Mouse (Mus musculus) kidney, postnatal 4 days (tissue): ENCODE results near the gene Tmem104.

Experiments used
- DNase-seq, 2 experiments: peaks; one replicate each; pipeline ENCODE4 v3.0.0; 2021; ENCODE audit warnings: mixed read lengths in 2 of 2

Gene Tmem104

GRCm38 (mm10) chr11:115267061-115267883 lies 80.0 kb downstream of the Tmem104 start, which contains the start of gene Grin2c:
Grin2c (minus strand) TSS chr11:115267243.
- peak in 1 of 2 experiments; percentile 20 for DNase-seq

- DNase-seq = no peak
Measured at GRCm38 (mm10) chr11:115267958-115268357, 80.7 kb downstream of the Tmem104 start.

- no peak for DNase-seq
Measured at GRCm38 (mm10) chr11:115269330-115270066, 82.2 kb downstream of the Tmem104 start.

- DNase-seq = peak; percentile 87 to 89
Measured at GRCm38 (mm10) chr11:115270148-115270861, 83.0 kb downstream of the Tmem104 start.

GRCm38 (mm10) chr11:115271052-115271451 lies 83.8 kb downstream of the Tmem104 start:
- DNase-seq = no peak

GRCm38 (mm10) chr11:115271481-115271880 lies 84.2 kb downstream of the Tmem104 start:
- no peak for DNase-seq

GRCm38 (mm10) chr11:115272894-115273498 lies 85.7 kb downstream of the Tmem104 start:
- no peak for DNase-seq

GRCm38 (mm10) chr11:115273735-115274134 lies 86.4 kb downstream of the Tmem104 start:
- no peak for DNase-seq

GRCm38 (mm10) chr11:115274178-115274577 lies 86.9 kb downstream of the Tmem104 start:
- no peak for DNase-seq

GRCm38 (mm10) chr11:115274771-115275170 lies 87.5 kb downstream of the Tmem104 start:
- DNase-seq = no peak

GRCm38 (mm10) chr11:115275509-115275908 lies 88.2 kb downstream of the Tmem104 start:
- DNase-seq = no peak

GRCm38 (mm10) chr11:115275954-115276353 lies 88.7 kb downstream of the Tmem104 start:
- DNase-seq = no peak

- peak; percentile 99 for DNase-seq
Measured at GRCm38 (mm10) chr11:115276780-115277603, 89.7 kb downstream of the Tmem104 start, which contains the start of gene Fdxr. Fdxr (minus strand) TSS chr11:115277050.

GRCm38 (mm10) chr11:115277604-115277975 lies 90.3 kb downstream of the Tmem104 start:
- DNase-seq = no peak

- DNase-seq = no peak
Measured at GRCm38 (mm10) chr11:115278176-115278575, 90.9 kb downstream of the Tmem104 start.

GRCm38 (mm10) chr11:115279726-115280125 lies 92.4 kb downstream of the Tmem104 start:
- DNase-seq = no peak

GRCm38 (mm10) chr11:115282295-115282694 lies 95.0 kb downstream of the Tmem104 start:
- DNase-seq = no peak

- no peak for DNase-seq
Measured at GRCm38 (mm10) chr11:115282723-115283485, 95.6 kb downstream of the Tmem104 start.

GRCm38 (mm10) chr11:115283486-115283765 lies 96.1 kb downstream of the Tmem104 start:
- DNase-seq = no peak

GRCm38 (mm10) chr11:115283891-115284620 lies 96.8 kb downstream of the Tmem104 start:
- no peak for DNase-seq
